Mouse (Mus musculus) kidney, embryonic 16.5 days (tissue): ENCODE measurements around the gene Prcc. TPM values are rescaled to one million over a fixed set of nuclear protein-coding genes. Genes with fewer than 3 reads are reported as not detected.
A peak's percentile ranks its signal among the peaks of the same experiment; 100 is the strongest.

Source experiments
- ATAC-seq: fragments of 200-750 bp; cut with Nextera tagmentation; 2 replicates; pipeline ENCODE4 v1.8.0; 2017; ENCODE audit warnings: moderate TSS enrichment; ENCODE audit not compliant: low FRiP score, low TSS enrichment
- H3K27ac ChIP-seq: fragments of 300-500 bp; sonication (generic); 2 replicates; pipeline ENCODE4 v1.5.1; 2014; ENCODE audit warnings: low read length
- H3K27me3 ChIP-seq: fragments of 300-500 bp; sonication (generic); 2 replicates; pipeline ENCODE4 v1.6.1; 2014; ENCODE audit warnings: low read length, control low read depth, mixed read lengths; ENCODE audit not compliant: insufficient read depth
- H3K36me3 ChIP-seq: fragments of 300-500 bp; sonication (generic); 2 replicates; pipeline ENCODE4 v1.6.1; 2014; ENCODE audit warnings: low read length, control low read depth, mixed read lengths; ENCODE audit not compliant: insufficient read depth
- H3K4me1 ChIP-seq: fragments of 300-500 bp; sonication (generic); 2 replicates; pipeline ENCODE4 v1.6.1; 2014; ENCODE audit warnings: low read length, control low read depth, mixed read lengths; ENCODE audit not compliant: insufficient read depth
- H3K4me2 ChIP-seq: fragments of 300-500 bp; sonication (generic); replicated peaks from 2 replicates; pipeline ENCODE4 v1.6.1; 2014; ENCODE audit warnings: low read depth, low read length
- H3K4me3 ChIP-seq: fragments of 300-500 bp; sonication (generic); 2 replicates; pipeline ENCODE4 v1.5.1; 2014; ENCODE audit warnings: mild to moderate bottlenecking, low read length
- H3K9ac ChIP-seq: fragments of 300-500 bp; sonication (generic); replicated peaks from 2 replicates; pipeline ENCODE4 v1.6.1; 2014; ENCODE audit warnings: low read length
- H3K9me3 ChIP-seq: fragments of 300-500 bp; sonication (generic); 2 replicates; pipeline ENCODE4 v1.6.1; 2016; ENCODE audit warnings: low read length, control low read depth
- WGBS: fragments of 180-500 bp; shearing (Covaris S2); extraction: QIAGEN DNeasy Blood & Tissue Kit; methylation state at CpG from one replicate; pipeline ENCODE4 v1.1.7; 2014; 5-methylcytosine and 5-hydroxymethylcytosine counted together
- polyA plus RNA-seq: library from polyadenylated mRNA; unstranded; fragments of >200 nt; fragmentation: Nextera tagmentation; extraction: Ambion mirVana; gene quantifications from 2 replicates; pipeline ENCODE4 v1.2.1, GENCODE M21; 2015

Prcc gene
- polyA plus RNA-seq, 1 experiment from 2014 or later = 13.3 TPM

DNA sequence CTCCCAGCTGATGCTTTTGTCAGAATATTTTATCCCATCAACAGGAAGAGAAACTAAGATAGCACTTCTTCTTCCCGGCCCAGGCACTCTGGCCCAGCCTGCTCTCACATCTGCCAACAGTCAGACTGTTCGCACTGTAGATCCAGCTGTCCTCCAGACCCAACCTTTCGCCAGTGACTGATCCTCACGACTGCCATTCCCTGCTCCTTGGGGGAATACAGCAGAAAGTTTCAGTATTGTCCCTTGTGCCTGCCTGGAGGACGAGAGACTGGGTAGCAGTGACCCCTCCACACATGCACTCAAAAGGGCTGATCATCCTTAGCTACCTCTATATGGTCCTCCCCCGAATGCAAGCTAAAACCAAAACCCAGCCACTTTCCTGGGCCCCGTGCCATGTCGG is 29.5 kb downstream of the Prcc start:
- Histone ChIP-seq H3K4me3 (no peak overlapping the region), H3K4me2 (no peak overlapping the region), H3K9me3 (no peaks in the 10 kb centered on the region), H3K27ac (no peak overlapping the region), H3K27me3 (no peaks in the 10 kb centered on the region), H3K4me1 (peaks cover 9% of the 10 kb centered on the region), H3K9ac (no peak overlapping the region), H3K36me3 (peaks cover 36% of the 10 kb centered on the region)
- 82% methylated on average over 8 of the region's 8 CpGs for WGBS
- ATAC-seq = no peak

DNA sequence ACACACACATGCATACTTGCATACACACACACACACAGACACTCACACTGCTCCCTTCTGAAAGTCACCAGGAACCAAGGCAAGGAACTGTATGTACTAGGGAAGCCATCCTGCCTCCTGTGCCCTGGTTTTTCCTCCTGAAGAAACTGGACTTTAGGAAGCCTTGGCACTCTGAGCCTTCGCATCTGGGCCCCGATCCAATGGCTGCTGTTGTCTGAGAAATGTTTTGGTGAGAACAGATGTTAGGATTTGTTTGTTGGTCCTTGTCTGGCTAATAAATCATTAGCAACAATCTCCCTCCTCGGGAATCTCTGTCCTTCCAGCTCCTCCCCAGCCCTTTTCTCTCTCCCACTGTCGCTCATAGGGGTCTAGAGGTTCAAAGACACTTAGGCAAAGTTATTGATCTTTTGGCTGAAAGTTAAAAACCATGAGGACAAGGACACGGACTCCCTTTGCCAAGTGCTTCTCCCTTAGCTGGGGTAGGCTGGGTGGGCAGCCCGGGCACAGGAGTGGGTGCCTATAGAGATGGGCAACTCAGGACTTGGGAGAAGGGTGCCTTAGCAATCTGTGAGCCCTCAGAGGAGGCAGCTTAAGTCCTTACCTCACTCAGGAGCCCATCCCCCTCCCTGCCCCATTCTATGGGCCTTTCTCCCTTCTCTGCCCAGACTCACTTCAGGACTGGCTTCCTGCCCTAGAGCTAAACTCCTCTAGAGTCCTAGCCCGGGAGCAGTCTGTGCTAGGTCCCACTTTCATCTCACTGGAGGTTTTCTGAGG is 30.4 kb downstream of the Prcc start:
- peaks cover 9% of the 10 kb centered on the region for H3K4me1 ChIP-seq
- H3K9me3 ChIP-seq = no peaks in the 10 kb centered on the region
- WGBS = 45% methylated on average over 7 of the region's 7 CpGs
- H3K9ac ChIP-seq = no peak overlapping the region
- peaks cover 34% of the 10 kb centered on the region for H3K36me3 ChIP-seq
- H3K27ac ChIP-seq = 0 out of 2 replicates have a peak overlapping the region, but pooled peaks have one; percentile 19
- H3K27me3 ChIP-seq = no peaks in the 10 kb centered on the region
- no peak overlapping the region for H3K4me3 ChIP-seq
- ATAC-seq = no peak
- no peak overlapping the region for H3K4me2 ChIP-seq

DNA sequence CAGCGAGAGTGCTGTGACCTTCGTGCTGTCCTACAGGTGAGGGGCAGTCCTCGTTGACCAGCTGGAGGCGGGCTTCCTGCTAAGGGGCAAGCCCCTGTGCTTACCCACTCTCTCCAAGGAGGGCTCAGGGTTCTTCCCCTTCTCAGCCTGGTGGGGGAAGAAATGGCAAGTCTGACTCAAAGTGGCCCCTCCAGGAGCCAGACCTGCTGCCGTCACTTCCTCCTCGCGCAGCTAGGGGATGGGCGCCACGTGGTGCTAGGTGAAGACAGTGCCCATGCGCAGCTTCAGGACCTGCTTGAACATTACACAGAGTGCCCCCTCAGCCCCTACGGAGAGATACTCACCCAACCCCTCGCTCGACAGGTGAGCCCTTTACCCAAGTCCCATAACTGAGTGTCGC is 36.3 kb downstream of the Prcc start:
- H3K4me3 ChIP-seq = no peak overlapping the region
- WGBS = 81% methylated on average over 14 of the region's 14 CpGs
- H3K36me3 ChIP-seq = no peaks in the 10 kb centered on the region
- H3K4me1 ChIP-seq = no peaks in the 10 kb centered on the region
- no peak overlapping the region for H3K9ac ChIP-seq
- no peak overlapping the region for H3K4me2 ChIP-seq
- no peaks in the 10 kb centered on the region for H3K9me3 ChIP-seq
- ATAC-seq = no peak
- H3K27me3 ChIP-seq = no peaks in the 10 kb centered on the region
- H3K27ac ChIP-seq = no peak overlapping the region

DNA sequence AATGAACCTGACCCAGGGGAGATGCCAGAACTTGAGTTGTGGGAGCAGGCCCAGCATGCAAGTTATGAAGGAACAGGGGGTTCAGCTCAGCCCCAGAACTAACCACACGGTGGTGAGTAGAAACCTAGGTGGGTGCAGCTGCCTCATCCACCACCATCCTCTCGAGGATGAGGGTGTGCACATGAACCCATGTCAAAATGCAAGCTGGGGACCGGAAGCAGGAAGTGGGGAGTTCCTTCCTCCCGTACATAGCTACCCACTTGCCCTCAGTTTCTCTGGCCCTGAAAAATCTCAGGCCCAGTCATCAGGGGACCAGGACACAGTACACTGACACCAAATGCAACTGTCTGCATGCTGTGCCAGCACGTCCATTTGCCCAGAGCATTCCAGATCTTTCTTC is 37.7 kb downstream of the Prcc start:
- H3K9ac ChIP-seq = no peak overlapping the region
- no peaks in the 10 kb centered on the region for H3K27me3 ChIP-seq
- H3K36me3 ChIP-seq = no peaks in the 10 kb centered on the region
- no peaks in the 10 kb centered on the region for H3K9me3 ChIP-seq
- ATAC-seq = no peak
- H3K4me1 ChIP-seq = no peaks in the 10 kb centered on the region
- no peak overlapping the region for H3K4me3 ChIP-seq
- H3K27ac ChIP-seq = no peak overlapping the region
- WGBS = 67% methylated on average over 5 of the region's 5 CpGs
- no peak overlapping the region for H3K4me2 ChIP-seq

DNA sequence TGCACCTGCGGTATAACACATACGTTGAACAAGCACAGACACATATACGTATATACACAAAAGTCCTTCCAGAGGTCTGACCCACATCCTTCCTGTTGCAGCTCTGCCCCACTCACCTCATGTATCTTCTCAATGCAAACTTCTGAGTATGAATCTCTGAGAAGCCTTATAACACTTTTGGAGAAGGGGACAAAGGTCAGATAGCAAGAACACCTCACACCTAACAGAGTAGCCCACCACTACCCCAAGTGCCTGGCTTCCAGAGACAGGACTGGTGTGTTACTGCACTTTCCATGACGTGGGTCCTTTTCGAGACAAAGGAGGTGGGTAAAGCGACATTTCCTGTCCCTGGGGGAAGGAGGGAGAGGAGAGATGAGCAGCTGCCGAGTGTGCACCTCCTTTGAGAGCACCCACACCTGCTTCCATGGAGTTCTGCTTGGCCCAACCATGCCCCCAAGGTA is 38.7 kb downstream of the Prcc start, which contains the start of gene Sh2d2a:
TSS of gene Sh2d2a (plus strand) at position 106 of the 461 bp plus-strand sequence.
- Histone ChIP-seq H3K4me2 (no peak within 1 kb of the TSS), H3K36me3 (no peaks in the 10 kb centered on the region), H3K9me3 (no peaks in the 10 kb centered on the region), H3K4me3 (no peak within 1 kb of the TSS), H3K27ac (no peak within 1 kb of the TSS), H3K4me1 (no peaks in the 10 kb centered on the region), H3K27me3 (no peaks in the 10 kb centered on the region), H3K9ac (no peak within 1 kb of the TSS)
- WGBS = 64% methylated on average over 7 of the region's 7 CpGs
- ATAC-seq = no peak

DNA sequence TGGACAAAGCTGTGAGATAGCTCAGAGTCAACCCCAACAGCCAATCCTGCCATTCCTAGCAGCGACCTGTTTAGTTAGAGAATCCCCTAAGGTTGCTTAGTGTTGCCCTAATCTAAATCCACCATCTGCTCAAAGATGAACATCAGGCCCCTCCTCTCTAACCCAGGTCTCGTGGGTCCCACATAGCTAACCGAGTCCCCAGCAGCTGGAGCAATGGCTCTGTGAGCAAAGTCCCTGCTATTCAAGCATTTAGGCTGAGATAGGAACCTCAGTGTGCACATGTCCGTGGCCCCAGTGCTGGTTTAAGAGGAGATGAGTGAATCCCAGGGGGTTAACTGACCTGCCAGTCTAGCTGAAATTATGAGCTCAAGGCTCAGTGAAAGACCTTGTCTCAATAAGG is 39.2 kb downstream of the Prcc start:
- no peak overlapping the region for H3K9ac ChIP-seq
- H3K9me3 ChIP-seq = no peaks in the 10 kb centered on the region
- H3K27me3 ChIP-seq = no peaks in the 10 kb centered on the region
- no peak overlapping the region for H3K4me2 ChIP-seq
- WGBS = 62% methylated on average over 4 of the region's 4 CpGs
- no peak for ATAC-seq
- H3K4me3 ChIP-seq = no peak overlapping the region
- H3K4me1 ChIP-seq = no peaks in the 10 kb centered on the region
- H3K36me3 ChIP-seq = no peaks in the 10 kb centered on the region
- H3K27ac ChIP-seq = no peak overlapping the region

DNA sequence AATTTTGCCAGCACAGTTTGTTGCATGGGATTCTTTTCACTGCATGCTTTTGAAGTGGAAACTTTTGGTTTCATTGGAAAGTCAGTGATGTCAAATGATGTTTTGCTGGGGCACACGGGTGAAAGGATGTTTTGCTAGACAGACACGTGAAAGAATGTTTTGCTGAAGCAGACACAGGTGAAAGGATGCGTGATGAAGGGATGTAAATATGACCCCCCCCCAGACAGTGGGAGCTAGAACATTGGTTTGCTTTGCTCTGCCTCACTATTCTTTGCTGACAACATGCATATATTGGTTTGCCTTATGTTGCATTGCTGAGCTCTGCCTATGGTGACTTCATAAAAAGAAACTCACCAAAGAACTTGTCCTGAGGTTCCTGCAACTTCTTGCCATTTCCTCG is 40.4 kb downstream of the Prcc start:
- Histone ChIP-seq H3K4me3 (no peak overlapping the region), H3K36me3 (no peaks in the 10 kb centered on the region), H3K27me3 (no peaks in the 10 kb centered on the region), H3K4me2 (no peak overlapping the region), H3K9me3 (no peaks in the 10 kb centered on the region), H3K9ac (no peak overlapping the region), H3K27ac (no peak overlapping the region), H3K4me1 (no peaks in the 10 kb centered on the region)
- 78% methylated on average over 4 of the region's 4 CpGs for WGBS
- ATAC-seq = no peak

DNA sequence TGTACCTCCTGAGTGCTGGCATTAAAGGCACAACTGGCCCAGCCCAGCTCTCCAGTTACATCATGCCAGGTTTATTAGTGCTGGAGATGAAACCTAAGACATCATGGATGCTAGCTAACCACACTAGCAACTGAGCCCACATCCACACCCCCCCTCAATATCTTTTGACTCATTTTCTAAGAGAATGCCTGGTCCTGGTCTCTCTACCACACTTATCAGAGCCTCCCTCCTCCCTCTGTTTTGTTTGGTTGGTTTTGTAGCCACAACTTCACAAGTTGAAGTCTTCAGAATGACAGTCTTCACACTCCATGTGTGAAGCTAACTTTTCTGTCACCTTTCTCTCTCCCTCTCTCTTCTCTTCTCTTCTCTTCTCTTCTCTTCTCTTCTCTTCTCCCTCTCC is 44.5 kb downstream of the Prcc start:
- Histone ChIP-seq H3K27me3 (no peaks in the 10 kb centered on the region), H3K9ac (no peak overlapping the region), H3K4me2 (no peak overlapping the region), H3K36me3 (no peaks in the 10 kb centered on the region), H3K9me3 (no peaks in the 10 kb centered on the region), H3K4me3 (no peak overlapping the region), H3K27ac (no peak overlapping the region), H3K4me1 (no peaks in the 10 kb centered on the region)
- no peak for ATAC-seq

DNA sequence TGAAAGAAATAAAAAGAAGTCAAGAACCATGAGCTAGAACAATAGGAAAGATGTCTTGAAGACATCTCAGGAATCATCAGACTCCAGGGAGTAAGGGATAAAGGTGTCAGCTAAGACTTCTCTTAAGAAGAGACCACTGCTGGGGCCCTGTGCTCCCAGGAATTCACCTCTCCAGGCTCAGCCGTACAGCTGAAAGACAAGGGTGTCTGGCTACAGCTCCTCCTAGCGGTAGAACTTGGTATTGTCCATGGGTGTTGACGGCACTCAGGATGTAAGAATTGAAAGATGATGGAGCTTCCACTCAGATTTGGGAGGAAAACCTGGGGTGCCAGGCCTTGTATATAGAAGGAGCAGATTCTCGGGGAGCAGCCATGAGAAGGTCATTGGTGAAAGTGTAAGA is 46.8 kb downstream of the Prcc start:
- Histone ChIP-seq H3K36me3 (no peaks in the 10 kb centered on the region), H3K4me1 (no peaks in the 10 kb centered on the region), H3K9me3 (no peaks in the 10 kb centered on the region), H3K4me3 (no peak overlapping the region), H3K27ac (no peak overlapping the region), H3K4me2 (no peak overlapping the region), H3K27me3 (no peaks in the 10 kb centered on the region), H3K9ac (no peak overlapping the region)
- WGBS = 2% methylated on average over 4 of the region's 4 CpGs
- ATAC-seq = 0 out of 2 replicates have a peak, but pooled peaks have one; percentile 39

DNA sequence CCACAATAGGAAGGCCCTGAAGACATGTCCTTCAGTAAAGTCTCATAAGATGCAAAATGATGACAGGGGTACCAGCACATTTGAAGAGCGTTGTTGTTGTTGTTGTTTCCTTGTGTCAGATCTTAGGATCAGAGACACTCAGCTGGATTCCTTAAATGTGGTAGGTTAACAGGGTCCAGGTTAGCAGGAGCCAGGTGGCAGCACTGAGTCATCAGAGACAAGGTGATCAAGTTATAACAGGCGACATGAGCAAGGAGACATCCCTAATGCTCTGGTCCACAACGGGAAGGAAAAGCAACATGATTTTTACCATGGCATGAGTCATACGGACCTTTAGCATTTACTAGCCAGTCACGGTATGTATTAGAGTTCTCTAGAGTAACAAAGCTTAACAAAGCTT is 51.9 kb downstream of the Prcc start:
- H3K9ac ChIP-seq = no peak overlapping the region
- 68% methylated on average over 5 of the region's 5 CpGs for WGBS
- no peaks in the 10 kb centered on the region for H3K27me3 ChIP-seq
- H3K27ac ChIP-seq = no peak overlapping the region
- no peaks in the 10 kb centered on the region for H3K4me1 ChIP-seq
- ATAC-seq = no peak
- H3K4me2 ChIP-seq = no peak overlapping the region
- H3K9me3 ChIP-seq = no peaks in the 10 kb centered on the region
- no peaks in the 10 kb centered on the region for H3K36me3 ChIP-seq
- H3K4me3 ChIP-seq = no peak overlapping the region
